Mouse (Mus musculus): Measurements from ENCODE around the gene Taf6l.

Gene Taf6l

DNA sequence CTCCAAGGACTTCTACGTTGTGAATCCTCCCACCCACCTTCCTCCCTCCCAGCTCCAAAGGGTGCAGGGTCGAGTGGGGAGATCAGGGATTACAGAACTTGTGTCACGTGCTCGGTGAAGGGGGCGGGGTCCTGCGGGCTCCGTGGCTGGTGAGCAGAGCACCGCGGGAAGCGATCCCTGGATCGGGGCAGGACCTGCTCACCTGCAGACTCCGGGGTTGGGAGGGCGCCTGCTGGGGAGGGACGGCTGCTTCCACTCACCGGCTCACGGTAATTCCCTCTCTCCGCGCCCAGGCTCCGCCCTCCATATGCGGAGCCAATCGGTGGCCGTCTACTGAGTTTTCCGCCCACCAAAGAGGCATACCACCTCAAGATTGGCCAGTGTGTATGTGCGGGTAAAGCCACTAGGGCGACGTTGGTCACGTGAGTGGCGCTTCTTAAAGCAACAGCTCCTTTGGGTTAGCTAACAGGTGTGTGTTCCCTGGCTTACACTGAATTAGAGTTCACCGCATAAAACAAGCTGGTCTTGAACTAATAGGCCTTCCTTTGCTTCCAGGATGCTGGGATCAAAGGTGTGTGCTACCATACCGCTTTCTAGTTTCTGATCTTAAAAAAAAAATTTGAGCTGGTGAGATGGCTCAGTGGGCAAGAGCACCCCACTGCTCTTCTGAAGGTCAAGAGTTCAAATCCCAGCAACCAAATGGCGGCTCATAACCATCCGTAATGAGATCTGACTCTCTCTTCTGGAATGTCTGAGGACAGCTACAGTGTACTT, at the start of gene Taf6l:
Taf6l (minus strand) TSS at position 410 of the 774 bp plus-strand sequence.
- DNase-seq, result peak; percentile 88

DNA sequence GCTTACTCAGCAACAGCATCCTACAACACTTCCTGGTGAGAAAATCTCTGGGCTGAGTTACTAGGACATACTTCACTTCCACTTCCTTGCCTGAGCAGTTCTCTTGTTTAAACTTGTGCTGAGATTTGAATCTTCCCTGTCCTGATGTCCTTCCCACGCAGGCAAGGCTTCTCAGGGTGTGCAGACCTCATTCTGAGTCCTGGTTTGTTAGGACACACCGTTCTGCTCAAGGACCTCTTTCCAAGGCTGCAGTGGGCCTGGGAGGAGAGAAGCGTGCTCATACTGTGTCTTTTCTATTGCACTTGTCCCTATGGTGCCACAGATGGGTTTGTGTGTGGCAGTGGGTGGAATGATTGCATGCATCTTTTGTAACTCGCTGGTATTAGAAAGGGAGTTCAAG, 46.8 kb upstream of the Taf6l start:
- no peak for DNase-seq

DNA sequence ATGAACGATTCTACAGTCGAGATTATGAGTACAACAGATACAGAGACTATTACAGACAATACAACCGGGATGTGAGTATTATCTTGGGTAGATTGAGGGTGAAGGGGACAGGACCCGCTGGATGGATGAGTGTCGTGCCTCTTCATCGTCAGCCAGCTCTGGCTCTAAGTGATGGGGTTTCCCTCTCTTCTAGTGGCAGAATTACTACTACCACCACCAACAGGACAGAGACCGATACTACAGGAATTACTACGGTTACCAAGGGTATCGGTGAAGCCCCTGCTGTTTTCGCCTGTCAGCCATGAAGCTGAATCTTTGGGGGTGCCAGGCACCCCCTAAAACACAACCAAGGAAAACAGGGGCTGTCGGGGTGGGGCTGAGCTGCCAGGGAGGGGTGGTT, 45.0 kb upstream of the Taf6l start:
- no peak for DNase-seq

DNA sequence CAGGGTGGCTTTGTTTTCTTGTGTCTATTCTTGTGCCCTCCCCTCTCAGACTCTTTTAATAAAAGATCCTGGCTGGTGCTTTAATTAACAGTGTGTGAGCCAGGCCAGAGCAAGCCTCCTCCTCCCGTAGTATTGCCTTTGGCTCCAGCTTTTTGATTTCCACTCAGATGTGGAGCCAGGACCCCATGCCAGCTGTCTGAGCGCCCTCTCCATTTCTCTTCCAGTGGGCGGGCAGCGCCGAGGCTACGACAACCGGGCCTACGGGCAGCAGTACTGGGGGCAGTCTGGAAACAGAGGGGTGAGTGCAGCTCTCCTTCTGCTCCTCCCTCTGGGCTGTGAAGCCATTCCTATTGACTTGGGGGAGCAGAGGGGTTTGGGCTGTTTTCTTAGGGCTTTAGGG, 44.4 kb upstream of the Taf6l start:
- no peak for DNase-seq

DNA sequence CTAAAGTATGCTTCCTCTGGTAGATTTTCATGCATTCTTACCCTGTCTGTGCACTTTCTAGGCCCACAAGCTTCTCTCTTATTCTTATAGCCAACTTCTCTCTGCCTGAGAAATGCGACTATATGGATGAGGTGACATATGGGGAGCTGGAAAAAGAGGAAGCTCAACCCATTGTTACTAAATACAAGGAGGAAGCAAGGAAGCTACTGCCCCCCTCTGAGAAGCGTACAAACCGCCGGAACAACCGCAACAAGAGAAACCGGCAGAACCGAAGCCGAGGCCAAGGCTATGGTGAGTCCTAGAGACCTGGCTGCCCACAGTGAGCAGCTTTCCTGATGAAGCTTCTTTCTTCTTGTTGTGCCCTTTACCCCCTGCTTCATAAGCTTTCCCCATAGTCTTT, 43.4 kb upstream of the Taf6l start, which contains the start of gene AC129217.1:
AC129217.1 (plus strand) TSS at position 114 of the 400 bp plus-strand sequence.
- no peak for DNase-seq

DNA sequence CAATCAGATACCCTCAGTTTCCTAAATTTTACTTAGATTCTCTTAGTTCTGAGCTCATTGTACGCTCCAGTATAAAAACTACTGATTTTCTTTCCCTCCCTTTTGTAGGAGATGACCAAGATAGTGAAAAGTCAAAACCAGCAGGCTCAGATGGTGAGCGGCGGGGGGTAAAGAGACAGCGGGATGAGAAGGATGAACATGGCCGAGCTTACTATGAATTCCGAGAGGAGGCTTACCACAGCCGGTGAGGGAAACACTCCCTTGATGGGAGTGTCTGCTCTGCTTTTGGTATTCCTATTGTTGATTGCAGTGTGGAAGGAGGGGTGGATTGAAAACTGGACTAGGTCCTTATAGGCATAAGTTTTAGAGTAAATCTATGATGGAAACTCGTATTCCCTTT, 36.5 kb upstream of the Taf6l start:
- DNase-seq, result peak; percentile 56

DNA sequence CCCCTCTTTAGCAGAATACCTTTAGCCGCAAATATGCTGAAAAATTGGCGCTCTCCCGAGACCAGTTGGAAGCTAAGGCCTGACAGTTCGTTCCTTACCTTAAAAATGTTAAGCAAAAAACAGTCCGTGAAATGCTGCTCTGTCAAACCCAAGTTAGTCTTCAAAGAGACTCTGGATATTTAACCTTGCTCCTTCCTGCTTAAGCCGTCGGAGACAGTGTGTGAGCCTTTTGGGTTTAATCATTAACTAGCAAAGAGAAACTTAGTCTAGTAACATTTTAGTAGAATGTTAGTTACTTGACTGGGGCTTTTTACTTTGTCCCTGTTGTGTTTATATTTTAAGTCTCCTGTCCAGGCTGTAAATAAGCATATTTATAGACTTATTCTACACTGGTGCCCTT, 34.9 kb upstream of the Taf6l start:
- DNase-seq, result no peak

DNA sequence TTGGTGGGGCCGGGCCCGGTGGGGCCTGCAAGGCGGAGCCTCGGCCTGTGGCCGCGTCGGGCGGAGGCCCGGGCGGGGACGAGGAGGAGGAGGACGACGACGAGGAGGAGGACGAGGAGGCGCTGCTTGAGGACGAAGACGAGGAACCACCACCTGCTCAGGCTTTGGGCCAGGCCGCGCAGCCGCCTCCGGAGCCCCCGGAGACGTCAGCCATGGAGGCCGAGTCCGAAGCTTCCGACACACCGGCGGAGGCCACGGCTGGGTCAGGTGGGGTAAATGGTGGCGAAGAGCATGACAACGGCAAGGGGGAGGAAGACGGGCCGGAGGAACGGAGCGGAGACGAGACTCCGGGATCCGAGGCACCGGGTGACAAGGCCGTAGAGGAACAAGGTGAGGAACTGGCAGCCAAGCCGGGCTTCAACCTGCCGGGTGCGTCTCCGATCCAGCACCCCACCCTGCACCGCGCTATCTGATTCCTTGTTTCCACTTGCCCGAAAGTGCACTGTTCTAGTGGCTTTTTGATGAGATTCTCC, 34.3 kb upstream of the Taf6l start:
- no peak for DNase-seq

DNA sequence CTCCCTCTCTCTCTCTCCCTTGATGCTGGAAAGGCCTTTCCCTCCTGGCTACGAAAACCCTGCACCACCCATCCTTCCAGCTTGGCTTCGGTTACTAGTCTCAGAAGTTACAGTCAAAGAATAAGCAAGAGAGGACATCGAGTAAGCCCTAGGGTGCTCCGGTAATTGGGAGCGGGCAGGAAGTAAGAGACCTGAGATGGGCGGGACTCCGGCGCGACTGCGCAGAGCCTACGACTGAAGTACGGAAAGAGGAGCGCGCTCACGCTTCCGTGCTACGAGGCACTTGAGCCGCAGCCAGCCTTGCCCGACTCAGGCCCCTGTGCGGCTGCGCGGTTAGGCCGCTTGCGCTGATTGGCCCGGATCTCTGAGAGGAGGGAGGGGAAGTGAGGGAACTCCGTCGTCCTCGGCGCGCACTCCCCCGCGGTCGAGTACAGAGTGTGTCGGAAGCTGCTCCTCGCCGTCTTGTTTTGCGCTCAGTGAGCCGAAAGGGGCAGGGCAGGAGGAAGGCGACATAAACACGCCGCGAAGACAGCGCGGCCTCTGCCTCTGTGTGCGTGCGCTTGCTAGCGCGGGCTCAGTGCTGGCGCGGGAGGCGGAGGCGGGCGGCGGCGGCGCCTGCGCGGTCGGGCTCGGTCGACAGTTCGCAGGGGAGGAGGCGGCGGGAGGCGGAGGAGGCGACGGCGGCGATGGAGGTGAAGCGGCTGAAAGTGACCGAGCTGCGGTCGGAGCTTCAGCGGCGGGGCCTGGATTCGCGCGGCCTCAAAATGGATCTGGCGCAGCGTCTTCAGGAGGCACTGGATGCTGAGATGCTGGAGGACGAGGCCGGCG, 33.6 kb upstream of the Taf6l start, which contains the start of gene Hnrnpul2:
Hnrnpul2 (plus strand) TSS at position 415 of the 828 bp plus-strand sequence.
- DNase-seq, result peak; percentile 98

DNA sequence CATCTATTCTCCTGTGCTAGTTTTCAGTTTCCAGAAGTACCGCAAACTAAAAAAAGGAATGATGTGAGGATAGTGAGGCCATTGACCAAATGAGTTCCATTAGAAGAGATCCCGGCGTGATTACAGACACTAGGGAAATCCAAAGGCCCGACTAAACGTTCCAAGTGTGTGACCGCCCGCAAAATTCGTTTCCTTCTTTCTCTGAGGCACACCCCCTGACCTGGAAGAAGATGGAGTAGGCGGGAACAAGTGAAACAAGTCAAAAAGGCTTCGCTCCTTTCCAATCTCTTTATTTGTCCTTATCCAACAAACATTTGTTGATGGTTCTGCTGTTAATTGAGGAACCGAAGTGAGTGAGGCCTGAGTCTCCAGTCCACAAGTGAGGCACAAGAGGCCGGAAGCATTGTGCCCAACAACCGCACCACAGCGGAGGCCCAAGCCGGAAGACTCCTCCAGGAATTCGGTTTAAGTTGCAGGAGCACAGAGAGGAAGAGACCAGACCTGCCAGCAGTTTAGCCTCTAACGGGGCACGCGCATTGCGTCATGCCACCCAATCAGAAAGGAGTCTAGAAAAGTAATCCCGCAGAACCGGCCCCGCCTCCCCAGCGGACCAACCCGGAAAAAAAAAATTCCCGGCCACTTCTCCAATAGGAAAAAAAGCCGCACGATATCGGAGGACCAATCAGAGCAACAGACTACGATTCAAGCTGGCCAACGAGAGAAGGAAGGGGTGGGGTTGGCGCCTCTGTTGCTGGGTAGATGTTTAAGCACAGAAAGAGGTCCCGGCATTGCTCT, 32.8 kb upstream of the Taf6l start, which contains the start of gene Ttc9c:
Ttc9c (minus strand) TSS at position 533 of the 795 bp plus-strand sequence.
- peak; percentile 94 for DNase-seq

DNA sequence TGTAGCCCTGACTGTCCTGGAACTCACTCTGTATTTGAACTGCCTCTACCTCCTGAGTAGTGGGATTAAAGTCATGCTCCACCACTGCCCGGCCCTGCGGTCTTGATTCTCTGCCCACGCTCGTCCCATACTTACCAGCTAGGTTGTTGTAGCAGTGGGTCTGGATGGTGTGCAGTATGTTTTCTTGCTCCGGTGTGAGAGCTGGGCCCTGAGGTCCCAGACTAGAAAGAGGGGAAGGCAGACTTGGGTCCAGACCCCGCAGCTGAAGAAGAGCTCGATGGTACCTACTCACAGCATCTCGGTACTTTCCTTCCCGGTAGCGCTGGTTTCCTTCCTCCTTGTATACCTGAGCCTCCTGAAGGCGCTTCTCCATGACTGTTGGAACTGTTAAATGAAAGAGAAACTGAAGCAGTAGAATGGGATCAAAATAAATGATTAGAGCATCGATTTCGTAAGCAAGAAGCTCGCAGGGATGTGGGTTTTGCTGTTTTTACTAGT, 32.1 kb upstream of the Taf6l start:
- no peak for DNase-seq

DNA sequence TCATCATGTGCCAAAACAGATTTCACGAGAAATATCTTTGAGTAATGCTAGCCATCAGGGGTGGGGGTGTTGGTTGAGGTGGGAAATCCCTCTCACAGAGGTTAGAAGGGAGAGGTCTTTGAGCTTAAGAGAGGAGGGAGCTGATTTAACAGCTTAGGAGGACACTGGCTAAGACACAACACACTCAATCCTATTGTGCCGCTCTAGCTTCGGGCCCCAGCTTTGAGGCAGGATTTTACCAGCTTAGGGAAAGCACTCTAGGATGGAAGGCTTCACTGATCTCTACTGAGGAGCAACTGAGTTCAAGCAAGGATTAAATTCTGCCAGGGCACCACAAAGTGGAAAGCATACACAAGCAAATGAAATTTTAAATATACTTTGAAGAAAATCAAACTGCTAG, 30.8 kb upstream of the Taf6l start:
- no peak for DNase-seq

DNA sequence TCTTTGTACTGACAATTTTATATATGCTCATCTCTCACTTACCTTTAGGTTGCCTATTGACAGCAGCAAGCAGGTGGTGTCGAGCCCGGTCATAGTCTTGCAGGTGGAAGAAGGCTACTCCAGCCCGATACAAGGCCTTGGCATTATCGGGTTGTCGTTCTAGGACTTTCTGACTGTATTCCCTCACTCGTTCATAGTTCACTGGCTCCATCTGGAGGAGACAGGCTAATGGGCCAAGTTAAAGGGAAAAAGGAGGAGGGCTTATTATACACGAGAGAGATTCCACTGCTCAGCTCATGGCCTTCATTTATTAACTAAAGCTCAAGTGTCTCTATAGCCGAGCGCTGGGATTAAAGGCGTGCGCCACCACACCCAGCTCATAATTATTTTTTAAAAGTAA, 29.6 kb upstream of the Taf6l start:
- no peak for DNase-seq

DNA sequence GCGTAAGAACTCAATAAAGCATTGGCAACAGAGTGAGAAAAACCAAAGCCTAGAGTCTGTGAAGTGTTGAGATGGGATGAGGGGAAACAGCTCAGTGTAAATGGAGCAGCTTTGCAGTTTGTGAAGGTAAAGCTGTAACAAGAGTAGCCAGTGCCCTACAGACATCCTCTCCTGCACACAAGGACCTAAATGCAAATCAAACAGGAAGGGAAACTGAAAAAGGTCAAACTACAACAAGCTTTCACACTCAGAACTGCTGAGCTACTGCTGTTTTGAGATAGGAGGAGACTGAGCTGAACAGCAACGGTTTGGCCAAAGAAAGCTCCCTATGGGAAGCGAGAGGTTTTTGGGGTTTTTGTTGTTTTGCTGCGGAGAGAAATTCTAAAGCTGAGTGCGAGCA, 20.6 kb upstream of the Taf6l start:
- no peak for DNase-seq

DNA sequence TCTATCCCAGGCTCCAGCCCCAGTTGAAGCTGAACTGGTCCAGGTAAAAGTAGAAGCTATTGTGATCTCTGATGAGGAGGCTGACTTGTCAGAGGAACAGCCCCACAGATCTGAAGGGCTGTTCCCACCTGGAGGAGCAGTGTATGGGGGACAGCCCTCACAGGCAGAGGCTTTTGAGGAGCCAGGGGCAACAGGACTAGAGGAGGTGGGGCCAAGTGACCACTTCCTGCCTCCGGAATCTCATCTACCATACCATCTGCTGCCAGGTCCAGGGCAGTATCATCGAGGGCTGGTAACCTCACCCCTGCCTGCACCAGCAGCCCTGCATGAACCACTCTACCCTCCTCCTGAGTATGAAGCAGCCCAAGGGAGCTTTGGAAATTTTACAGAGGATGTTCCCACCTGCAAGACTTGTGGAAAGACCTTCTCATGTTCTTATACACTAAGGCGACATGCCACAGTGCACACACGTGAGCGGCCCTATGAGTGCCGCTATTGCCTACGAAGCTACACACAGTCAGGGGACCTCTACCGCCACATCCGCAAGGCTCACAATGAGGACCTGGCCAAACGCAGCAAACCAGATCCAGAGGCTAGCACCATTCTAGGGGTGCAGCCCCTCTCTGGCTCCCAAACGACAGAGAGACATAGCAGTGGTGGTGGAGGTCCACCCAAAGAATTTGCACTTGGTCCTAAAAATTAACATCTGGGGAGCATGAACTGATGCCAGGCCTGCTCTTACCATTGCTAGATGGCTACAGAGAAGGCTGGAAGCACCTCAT, 17.9 kb upstream of the Taf6l start:
- no peak for DNase-seq

DNA sequence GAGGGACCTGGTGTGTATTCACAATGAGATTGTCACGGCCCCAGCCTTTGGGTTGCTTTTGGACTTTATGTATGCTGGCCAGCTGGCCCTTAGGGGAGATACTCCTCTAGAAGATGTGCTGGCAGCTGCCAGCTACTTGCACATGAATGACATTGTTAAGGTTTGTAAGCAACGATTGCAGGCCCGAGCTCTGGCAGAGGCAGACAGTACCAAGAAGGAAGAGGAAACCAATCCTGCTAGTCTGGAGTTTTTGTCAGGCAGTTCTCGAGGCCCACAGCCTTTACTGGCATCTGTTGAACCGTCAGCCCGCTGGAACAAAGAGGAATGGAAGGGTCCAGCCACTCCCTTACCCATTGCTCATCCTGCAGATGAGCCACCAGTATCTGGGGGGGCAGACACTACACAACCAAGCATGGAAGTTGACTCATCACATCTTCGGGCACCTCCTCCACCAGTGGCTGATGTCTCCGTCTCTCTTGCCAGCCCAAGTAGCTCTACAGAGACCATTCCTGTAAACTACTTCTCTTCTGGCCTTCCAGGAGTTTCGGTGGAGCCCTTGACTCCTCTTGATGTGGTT, 17.1 kb upstream of the Taf6l start:
- DNase-seq, result no peak

DNA sequence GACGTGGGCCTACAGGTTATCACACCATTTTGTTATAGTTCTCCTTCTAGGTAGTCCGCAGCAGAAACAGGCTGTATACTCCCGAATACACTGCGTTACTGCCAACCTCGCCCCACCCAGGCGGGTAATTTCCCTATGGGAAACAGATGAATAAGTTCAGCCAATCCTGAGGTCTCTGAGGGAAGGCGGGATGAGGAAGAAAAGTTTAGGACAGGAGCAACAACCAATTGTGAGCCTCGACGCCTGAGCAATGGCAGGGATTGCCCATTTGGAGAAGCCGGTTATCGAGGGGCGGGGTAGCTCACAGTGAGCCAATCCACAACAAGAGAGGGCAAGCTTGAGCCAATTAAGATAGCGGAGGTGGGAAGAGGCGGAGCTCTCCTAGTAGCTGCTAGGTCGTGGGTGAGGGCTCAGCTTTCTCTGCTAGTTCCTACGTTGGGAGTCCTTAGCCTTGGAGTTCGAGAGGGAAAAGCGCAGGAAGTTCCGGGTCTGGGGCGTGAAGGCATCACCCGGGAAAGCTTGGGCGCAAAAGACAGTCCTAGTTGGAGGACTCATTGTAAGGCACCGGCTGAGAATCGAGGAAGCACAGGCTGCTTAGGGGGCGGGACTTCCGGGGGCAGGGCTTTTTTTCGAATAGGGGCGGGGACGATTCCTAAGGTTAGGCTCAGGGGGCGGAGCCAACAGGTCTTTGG, 16.1 kb upstream of the Taf6l start, which contains the start of gene Zbtb3:
Zbtb3 (plus strand) TSS at position 426 of the 692 bp plus-strand sequence.
- DNase-seq, result peak; percentile 94

DNA sequence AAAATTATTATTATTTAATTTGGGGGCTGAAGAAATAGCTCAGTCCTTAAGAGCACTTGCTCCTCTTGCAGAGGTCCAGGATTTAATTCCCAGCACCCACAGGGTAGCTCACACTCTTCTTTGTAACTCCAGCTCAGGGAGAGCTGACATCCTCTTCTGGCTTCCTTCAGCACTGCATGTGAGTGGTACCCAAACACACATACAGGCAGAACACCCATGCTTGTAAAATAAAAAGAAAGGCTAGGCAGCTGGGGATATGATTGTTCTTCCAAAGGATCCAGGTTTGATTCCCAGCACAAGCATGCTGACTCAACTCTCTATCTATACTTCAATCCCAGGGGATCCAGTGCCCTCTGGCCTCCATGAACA, 12.7 kb upstream of the Taf6l start:
- DNase-seq, result no peak

DNA sequence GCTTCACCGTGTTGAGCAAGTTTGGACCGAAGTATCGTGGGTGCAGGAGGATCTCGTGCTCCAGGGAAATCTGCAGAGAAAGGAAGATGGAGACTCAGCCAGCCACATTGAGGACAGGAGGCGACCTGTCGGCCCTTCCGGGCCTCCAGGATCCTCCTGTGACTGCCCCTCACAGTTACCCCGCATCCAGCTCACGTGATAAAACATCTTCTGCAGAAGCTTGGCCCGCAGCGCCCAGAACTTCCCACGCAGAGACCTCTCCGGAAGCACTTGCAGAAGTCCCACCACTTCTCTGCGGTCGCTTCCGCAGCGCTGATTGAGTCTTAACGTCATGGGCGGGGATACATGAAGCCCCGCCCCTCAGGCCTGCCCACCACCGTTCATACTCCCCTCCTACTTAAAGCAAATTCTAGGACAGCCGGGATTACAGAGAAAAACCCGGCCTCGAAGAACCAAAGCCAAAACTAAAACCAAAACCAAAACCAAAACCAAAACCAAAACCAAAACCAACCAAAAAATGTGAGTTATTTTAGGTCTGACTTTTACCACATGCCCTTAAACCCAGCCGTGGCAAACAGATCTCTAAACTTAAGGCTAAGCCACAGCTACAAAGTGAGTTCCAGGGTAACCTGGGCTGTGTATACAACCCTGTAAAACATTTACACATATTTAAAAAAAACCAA, 12.2 kb upstream of the Taf6l start, which contains the start of gene Polr2g:
Polr2g (minus strand) TSS at position 314 of the 683 bp plus-strand sequence.
- peak; percentile 86 for DNase-seq

DNA sequence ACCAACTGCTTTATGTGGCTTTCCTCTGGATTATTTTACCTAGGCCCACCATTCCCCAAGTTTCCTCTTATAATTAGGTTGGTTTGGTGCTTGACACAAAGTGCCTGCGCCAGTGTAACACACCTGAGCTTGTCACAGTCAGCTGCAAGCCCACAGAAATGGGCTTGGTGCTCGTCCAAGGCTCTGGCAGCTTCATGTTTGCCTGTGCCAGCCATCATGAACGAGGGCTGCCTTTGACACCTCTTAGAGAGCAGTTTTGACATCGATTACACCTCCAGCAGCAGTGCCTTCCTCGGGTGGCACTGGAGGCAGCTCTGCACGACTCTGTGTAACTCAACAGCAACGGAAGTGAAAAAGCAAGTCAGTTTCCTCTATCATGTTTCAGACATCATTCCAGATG, 4.0 kb upstream of the Taf6l start:
- no peak for DNase-seq
